Mouse (Mus musculus) spleen, postnatal 4 days (tissue): ENCODE measurements around the gene Immp1l.
A peak's percentile ranks its signal among the peaks of the same experiment; 100 is the strongest.

ENCODE experiments used
- DNase-seq, 2 experiments: peaks; one replicate each; pipeline ENCODE4 v3.0.0; 2022; ENCODE audit warnings: low spot score in 2 of 2

The Immp1l gene

DNA sequence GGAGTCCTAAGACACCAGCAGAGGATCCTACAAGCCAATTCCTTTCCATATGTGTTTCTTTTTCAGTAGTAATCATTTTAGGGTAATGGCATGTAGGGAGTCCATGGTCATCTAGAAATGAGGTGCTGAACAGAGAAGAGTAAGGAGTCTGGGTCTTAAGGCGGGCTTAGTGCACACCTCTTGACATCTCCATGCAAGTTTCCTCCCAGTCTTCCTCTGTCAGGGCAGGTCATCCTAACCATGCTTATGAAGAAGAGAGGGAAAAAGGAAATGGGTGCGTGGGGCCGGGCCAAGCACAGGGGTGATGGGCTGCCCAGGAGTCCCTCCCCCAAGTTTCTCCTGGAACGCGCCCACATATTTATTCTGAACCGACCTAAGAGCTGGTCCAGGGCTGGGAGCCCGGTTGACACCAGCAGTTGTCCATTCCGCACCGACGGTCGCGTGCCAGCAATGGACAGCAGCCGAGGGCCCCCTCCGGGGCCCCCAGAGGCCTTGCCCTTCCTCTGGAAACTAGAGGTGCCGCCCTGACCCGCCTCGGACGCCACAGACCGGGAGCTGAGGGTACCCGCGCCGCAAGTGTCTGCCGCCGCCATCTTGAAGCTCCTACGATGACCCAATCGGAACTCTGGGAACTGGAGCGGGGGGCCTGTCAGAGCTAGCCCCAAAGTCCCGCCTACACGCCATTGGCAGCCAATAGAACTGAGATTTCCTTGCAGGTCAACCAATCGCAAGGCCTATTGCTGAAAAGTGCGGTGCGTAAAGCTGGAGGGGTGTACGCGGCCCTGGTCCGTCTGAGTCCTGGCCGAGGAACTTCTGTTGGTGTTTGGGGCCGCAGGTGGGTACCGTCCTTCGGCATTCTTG lies at the start of gene Immp1l, which contains the start of gene Elp4:
TSS of gene Immp1l (plus strand) at position 743 of the 861 bp plus-strand sequence.
TSS of gene Elp4 (minus strand) at position 669 of the 861 bp plus-strand sequence.
- DNase-seq: peak; percentile 95 to 96

DNA sequence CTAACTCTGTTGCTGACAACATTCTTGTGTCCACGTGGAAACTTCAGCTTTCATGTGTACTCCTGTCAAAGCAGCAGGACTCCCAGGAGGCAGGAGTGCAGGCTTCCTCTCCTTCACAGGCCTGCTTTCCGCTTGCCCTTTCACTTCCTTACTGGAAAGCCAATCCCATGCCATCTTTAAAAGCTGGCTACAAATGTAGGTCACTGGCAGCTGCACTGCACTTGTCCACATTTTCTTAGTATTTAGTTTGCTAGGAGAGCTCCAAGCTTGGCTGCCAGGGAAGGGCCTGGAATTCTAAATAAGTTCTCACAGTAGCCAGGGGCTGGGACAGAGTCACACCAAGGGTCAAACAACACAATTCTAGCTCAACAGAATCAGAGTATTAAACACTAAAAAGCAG lies 49.7 kb upstream of the Immp1l start:
- DNase-seq: no peak

DNA sequence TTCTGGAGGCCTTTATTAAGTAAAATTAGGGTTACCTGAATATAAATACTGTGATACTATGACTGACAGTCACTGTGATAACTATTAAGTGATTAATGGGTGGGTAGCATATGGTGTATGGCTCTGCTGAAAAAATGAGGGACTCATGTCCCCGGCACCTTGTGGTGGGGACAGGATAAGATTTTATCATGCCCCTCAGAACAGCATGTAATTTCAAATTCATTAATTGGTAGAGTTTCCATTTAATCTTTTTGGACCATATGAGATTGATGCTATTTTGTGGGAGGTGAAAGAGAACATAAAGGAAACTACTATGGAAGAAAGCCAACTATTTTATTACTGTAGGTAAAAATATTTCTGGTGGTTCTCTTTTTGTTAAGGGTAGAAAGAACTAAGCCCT lies 31.0 kb upstream of the Immp1l start:
- DNase-seq: no peak

DNA sequence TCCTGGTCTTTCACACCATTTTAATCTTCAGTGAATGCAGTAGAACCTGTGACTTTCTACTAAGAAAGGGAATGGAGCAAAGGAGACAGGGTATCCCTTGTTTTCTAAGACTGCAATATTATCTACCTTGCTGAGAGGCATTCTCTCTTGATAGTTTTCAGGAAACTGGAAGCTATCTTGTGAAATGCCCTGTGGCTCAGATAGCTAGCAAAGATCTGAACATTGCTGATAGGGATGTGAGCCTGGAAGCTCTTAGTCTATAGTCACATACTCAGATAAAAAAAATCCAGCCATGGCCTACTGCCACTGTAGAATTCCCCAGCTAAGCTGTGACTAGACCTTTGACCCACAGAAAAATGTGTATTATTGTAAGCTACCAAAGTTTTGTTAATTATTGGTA lies 13.6 kb upstream of the Immp1l start:
- DNase-seq: no peak

DNA sequence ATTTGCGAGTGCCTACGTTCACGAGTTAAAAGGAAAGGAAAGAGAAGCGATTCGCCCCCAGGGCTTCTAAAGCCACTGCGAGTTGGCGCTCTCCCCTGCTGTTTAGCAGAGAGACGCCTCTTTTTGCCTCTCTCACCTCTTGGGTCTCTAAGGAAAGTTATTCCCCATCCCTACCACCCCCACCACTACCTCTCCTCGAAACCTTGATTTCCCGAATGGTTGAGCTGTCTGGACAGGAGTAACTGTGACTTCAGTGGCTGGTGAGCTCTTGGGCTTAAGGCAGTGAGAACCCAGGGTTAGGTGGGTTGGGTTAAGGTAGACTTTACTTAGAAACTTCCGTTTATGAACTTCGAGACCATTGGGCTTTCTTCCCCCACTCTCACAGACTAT lies 314 bp downstream of the Immp1l start:
- DNase-seq: no peak

DNA sequence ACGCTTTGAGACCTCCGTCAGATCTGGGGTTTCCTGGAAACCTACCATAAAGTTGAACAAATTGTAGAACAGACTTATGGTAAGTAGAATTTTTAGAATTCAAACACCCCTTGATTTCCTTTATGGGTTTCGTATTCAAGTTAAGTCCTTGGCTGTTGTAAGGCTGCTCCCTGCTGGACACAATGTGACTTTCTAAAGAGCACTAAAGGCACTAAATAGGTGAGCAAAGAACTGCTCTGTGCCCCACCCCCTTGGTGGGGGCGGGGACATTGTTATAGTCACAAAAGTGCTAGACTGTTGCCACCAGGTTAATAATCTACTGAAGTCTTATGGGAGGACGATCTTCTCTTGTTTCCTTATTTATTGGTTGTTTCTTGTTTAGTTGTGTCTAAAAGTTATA lies 3.9 kb downstream of the Immp1l start:
- no peak for DNase-seq

DNA sequence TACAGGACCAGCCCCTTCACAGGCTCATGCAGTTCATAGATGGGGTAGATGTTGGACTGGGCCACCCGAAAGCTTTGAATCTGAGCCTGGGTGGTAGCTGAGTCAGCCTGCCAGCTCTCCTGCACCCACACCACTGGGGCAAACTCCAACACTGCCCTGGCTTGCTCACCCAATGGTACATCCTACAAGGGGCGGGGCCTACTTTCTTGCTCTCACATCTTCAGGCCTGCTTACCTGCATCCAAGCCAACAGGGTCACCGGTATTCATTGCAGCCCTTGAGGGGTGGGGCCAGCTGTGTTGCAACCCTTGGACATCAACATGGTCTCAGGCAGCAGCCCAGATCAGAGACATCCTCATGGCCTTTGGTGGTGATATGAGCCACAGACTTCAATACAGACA lies 6.2 kb downstream of the Immp1l start:
- DNase-seq: no peak

DNA sequence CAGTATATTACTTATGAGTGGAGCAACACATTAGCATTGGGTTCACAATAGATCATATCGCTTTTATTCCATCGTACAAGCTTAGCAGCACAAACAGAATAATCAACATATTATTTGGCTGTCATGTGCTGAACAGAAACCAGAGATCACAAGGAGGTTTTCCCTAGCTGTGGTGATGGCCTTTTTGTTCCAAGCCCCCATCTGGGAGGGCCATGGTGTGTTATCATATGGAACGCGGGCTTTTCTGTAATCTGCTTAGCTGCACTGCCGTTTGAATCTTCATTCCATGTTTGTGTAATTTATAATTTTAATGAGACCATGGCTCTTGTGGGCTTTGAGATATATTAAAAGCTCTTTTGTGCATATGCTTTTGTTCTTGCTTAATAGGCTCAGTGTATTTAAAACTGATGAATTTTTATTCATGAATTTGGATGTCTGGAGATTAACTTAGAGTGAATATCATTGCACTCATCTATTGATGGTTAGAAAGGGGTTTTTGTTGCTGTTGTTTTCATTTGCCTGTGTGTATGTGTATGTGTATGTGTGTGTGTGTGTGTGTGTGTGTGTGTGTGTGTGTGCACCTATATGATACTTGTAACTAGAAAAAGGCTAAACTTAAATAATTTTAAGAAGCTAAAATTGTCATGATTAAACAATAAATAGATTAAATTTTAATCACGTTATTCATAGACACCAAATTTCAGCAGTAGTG lies 9.4 kb downstream of the Immp1l start:
- DNase-seq: no peak

DNA sequence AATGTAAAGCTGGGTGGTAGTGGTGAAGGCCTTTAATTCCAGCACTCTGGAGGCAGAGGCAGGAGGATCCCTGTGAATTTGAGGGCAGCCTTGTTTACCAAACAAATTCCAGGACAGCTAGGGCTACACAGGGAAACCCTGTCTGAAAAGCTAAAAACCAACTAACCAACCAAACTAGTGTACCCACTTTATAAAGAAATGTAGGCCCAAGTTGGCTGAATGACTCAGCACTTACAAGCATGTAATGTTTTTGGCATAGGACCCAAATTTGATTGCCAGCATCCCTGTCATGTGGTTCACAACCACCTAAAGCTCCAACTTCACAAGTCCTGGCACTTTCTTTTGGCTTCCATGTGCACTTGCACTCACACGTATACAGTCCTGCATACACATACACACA lies 12.2 kb downstream of the Immp1l start:
- DNase-seq: no peak

DNA sequence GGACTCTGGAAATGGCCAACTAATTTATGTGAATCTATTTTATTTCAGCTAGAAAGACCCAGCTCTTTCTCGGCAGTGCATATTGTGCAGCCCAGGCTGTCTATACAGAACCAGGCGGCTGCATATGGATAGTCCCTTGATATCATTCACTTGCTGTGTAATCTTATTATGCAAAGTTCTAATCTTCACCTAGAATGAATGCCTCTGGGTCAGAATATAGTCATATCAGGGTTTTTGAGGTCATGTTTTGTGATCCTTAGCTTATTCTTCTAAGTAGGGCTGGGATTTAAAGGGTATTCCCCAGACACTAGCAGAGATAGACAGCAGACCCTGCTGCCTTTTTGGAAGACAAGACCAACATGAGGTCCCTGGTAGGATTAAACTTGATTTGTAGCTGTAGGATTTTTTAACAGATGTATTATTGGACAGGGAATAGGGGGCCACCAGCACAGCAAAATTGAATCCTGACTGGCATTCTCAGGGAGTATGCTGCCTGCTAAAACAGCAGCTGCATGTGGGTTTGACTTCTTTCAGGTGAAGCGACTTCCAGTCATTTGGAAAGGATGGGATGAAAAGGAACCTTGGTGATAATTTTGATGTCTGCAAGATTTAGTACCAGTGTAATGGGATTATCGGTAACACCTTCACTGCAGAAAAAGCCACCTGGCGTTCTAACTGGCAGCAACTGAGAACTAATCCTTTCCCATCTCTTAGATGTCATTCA lies 13.3 kb downstream of the Immp1l start:
- DNase-seq: no peak

DNA sequence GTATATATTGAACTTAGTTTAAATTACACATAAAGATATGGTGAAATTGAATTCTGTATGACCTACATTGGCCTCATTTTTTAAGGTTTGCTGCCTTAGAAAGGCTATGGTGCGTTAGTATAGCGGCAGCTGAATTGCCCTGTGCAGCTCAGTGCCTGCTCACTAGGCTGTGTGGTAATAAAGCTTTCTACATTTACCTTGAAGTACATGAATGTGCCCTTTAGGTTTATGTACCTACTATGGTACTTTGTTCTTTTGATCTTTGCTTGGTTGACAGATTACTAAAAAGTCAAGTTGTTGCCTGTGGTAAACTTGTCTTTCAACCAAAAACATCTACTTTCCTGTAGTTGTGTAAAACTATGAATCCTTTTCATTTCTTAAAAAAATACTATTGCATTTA lies 45.7 kb downstream of the Immp1l start:
- no peak for DNase-seq

DNA sequence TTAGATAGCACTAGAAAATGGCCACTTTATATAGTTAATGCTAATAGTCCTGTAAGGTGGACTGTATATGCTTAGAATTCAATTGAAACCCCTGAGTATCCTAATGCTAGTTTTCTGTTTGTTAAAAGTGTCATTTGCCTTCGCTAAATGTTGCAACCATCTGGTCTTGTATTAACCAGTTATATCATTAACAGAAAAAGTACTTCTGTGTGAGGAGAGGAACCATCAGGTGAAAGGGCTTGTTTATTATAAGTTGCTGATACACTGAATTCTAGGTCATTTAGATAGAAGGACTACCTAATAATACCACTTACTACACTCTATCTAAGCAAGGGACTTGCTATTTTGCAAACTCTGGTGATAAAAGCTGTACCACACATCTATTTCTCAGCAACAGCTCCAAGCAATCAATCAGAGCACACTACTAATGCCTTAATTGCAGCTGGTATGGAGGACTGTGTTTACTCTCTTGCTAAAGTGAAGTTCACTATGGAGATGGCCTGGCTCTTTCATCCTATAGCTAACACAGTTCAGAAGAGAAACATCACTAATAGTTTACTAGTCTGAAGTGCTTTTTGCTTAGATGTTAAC lies 47.0 kb downstream of the Immp1l start:
- DNase-seq: no peak

DNA sequence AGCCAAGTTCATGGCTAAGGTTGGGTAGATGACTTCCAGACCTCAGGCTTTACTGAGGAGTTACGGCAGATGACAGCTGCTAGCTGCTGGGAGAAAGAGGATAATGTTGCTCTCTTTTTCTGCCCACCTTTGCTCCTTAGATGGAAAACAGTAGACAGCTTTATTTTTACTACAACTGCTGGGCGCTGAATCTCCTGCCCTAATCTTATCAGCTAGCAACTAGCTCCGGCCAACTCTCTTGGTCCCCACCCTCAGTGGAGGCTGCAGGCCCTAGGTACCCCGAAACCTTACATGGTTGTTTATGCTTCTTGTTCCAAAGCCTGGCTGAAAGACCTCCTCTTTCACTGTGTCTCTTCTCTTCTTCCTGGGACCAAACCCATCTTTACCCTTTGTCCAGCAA lies 49.4 kb downstream of the Immp1l start:
- no peak for DNase-seq

DNA sequence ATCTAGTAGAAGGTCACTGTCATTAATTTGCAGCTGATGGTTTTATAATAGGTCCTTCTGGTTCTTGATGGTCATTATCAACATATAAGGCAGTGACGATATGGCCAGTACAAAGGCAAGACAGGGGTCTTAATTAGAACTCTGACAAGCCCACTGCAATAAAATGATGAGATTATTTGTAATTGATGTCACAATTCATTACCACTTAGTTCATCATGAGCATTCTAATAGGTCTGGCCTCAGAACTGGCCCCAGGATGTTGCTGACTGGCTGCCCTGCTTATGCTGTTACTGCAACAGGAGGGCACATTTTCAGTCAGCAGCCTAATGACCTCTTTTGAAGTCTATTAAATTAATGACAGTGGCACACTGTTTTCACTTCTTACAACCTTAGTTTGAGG lies 59.0 kb downstream of the Immp1l start:
- DNase-seq: no peak

DNA sequence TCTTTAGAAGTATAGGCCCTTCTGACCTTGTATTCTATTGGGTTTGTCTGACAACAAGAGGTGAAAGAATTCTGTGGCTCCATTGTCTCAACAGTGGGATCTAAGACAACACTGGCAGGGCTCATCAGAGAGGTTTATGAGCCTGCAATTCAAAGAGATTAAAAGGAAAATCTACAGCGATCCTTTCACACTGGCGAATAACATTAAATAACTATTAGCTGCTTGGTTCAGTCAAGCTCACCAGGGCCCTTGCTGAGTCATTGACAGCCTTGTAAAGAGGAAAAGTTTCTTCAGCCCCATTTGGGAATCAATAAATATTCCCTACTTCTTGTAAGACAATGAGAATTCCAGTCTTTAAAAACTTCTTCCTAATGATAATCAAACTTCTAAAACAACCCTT lies 69.5 kb downstream of the Immp1l start:
- DNase-seq: no peak

DNA sequence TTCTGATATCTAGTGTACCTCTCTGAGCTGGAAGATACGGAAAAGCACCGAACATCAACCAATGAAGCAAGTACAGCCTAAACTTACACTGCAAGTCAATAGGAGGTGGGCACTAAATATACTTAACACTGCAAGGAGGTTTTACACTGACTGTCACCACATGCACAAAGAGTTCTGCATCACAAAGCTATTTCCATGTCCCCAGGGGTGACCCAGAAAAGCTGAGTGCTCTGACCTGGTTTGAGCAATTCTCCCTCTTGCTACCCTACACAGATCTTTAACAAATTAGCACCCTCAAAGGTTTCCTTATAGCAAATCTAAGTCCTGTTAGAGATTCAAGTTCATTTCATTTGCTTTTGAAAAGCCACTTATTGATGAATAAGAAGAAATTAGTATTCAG lies 73.6 kb downstream of the Immp1l start:
- no peak for DNase-seq

DNA sequence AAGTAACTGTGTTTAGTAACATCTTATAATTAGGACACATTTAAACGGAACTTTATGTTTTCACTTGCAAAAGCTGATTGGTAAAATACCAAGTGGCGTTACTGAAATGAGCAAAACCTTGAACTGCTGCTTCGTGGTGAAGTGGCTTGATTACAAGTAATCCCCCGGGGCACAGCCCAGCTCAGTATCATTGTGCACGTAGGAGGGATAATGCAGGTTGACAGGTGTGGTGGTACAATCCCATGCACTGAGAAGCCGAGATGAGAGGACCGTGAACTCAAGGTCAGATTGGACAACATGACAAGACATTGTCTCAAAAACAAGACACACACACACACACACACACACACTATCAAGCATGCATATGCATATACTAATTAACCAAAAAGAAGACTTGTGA lies 80.8 kb downstream of the Immp1l start:
- no peak for DNase-seq

DNA sequence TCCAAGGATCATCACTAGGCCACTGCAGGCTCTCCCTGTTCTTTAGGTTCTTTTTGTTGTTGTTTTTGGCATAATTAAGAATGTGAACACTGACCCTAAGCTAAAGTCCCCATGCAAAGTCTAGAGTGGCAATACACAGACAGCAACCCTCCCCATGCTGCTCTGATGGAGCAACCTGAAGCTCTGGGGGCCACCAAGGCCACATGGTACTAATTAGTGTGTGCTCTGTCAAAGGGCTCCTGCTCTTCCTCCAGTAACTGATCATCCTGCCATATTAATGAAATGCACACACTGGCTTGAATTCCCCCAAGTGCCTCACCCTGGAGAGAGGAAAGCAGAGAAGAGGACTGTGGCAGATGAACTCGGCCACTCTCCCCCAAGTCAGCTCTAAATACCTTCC lies 82.7 kb downstream of the Immp1l start:
- DNase-seq: no peak

DNA sequence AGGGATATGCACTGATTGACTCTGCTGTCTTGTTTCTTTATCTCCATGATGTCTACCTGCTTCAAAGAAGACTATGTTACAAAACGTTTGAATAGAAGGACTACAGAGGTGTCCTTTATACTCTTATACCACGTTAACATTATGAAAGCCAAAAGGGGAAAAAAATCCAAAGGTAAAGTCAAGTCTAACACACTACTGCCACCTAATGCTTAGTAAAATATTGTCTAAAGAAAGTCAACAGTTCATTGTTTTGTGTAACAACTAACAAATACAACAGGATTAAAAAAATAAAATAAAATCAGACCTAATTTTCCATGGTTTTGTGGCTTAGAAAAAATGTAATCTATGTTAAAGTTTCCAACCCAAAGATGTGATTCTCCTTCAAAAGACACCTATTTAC lies 83.6 kb downstream of the Immp1l start:
- DNase-seq: no peak

DNA sequence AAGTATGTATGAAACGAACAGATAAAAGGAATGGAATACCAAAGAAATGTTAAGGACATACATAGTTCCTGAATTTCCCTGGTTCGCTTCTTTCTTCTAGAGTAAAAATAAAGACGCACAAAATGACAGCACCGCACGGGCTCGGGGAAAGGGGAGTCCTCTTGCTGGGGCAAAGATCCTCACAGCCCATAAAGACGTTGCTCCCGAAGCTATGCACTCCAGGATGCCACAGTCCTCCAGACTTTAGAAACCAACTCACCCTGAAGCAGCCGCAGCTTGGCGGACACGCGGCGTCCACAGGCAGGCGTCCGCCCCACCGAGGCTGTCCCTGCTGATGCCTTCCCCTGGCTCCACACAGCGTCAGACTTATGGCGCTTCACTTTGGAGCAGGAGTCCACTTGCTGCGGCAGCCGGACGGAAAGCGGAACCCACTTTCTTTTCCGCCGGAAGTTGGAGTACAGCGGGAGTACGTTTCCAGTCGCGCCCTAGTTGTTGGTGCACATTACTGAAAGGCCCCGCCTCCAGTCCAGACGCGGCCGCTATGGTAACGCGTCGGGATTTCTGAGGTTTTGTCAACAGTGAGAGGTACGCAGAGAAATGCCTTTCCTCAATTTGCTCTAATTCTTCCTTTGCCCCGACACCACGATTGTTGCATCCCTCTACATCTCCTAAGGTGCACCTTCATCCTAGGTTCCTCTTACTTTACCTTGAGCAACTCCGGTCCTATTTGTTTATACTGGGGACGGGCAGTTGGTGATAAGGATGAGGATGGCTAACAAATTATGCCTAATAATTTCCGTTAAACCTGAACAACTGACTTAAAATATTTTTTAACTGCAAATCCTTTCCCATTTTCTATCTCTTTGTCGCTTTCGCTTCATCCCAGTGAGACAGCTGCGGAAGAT lies 98.6 kb downstream of the Immp1l start, which contains the start of gene Dnajc24:
TSS of gene Dnajc24 (minus strand) at position 715 of the 905 bp plus-strand sequence.
- peak; percentile 83 to 91 for DNase-seq

DNA sequence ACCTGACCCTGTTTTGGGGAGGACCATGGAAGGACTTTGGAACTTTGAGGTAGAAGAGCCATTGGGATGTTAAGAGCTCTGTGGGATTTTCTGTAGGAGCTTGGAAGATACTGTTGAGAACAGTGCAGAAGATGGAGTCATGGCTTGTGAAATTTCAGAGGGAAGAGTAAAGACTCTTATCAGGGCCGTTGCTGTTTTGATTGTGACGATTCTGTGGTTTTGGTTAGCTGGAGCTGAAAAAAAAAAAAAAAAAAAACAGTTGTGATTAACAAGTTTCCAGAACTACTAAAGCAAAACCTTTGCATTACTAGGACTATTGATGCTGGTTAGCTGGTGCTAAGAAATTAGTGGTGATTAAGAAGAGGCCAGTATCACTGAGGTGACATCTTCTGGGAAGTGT lies 104.0 kb downstream of the Immp1l start:
- no peak for DNase-seq
